Mouse (Mus musculus): ENCODE measurements around the gene Vamp5.

The Vamp5 gene

DNA sequence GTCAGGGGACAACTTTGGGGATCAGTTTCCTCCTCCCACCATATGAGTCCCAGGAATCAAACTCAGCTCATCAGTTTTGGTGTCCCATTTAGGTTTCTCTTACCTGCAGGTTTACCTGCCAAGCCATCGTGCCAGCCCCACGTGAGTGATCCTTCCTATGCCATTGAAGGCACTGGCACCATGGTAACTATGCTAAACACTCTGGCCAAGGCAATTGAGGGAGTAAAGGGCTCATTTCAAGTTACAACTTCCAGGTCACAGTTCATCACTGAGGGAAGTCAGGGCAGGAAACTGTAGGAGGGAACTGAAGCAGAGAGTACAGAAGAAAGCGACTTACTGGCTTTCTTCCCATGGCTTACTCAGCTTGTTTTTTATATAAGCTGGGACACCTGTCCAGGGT is 14.0 kb downstream of the Vamp5 start:
- DNase-seq (ENCODE audit: low spot score): no peak

DNA sequence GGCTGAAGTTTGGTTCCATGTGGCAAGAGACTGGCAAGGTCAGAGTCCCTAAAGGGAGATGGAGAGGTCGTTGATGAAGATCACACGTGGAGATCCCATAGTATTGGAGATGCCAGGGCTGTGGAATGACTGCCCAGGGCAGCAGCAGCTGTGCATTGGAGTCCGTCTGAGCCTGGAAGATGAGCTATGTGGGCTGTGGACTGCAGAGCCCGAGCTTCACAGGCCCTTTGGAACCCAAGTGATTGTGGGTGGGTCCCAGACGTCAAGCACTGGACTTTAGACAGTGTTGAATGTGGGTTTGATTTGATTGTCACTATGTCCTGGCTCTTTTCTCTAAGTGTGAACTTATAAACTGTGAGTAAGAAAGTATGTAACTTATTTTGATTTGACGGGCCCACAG is 15.3 kb downstream of the Vamp5 start:
- DNase-seq (ENCODE audit: low spot score): no peak

DNA sequence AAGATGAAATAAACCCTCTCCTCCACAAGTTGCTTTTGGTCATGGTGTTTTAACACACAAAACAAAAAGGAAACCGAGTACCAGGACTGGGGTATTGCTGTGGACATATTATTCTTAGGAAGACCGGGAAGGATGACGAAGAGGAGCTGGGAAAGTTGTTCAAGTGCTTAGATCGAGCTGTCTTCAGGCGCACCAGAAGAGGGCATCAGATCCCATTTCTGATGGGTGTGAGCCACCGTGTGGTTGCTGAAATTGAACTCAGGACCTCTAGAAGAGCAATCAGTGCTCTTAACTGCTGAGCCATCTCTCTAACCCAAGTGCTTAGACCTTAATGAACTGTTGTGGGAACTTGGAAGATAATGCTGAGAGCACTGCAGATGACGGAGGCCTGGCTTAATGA is 16.3 kb downstream of the Vamp5 start:
- no peak for DNase-seq (ENCODE audit: low spot score)

GRCm38 (mm10) chr6:72362132-72363028 is 17.9 kb downstream of the Vamp5 start:
- DNase-seq (ENCODE audit: low spot score): peak; percentile 96

GRCm38 (mm10) chr6:72361121-72361551 is 19.1 kb downstream of the Vamp5 start:
- no peak for DNase-seq (ENCODE audit: low spot score)

GRCm38 (mm10) chr6:72360599-72360935 is 19.7 kb downstream of the Vamp5 start:
- no peak for DNase-seq (ENCODE audit: low spot score)

DNA sequence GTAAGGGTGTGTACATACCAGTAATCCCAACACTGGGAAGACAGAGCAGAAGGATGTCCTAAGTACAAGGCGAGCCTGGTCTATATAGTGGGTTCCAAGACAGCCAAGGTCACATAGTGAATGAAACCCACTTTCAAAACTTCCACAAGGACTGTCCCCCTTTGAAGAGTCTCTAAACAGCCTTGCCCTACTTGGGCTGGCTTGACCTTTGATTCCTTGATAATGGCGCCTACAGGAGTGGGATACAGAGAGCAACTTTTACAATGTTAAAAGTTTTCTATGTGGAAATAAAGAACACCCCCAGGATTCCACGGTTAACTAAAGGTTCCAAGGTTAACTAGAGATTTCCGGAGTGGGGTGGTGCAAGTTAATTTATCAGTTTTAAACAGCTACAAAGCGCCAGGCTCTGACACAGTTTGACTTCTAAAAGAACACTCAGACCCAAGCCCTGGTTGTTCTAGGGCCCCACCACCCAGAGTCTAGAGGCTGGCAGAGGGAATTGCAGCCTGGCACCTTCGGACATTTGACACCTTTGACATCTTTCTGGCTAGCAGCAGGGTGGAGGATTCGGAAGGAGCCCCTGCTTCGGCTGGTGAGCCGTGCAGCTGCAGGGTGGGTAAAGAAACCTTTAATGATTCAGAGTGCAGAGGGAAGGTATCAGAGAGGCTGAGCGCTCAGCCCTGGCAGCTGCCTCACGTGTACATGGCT is 20.2 kb downstream of the Vamp5 start:
- DNase-seq (ENCODE audit: low spot score): no peak

- no peak for DNase-seq (ENCODE audit: low spot score)
These were observed 20.9 kb downstream of the Vamp5 start for GRCm38 (mm10) chr6:72359343-72359742.

DNA sequence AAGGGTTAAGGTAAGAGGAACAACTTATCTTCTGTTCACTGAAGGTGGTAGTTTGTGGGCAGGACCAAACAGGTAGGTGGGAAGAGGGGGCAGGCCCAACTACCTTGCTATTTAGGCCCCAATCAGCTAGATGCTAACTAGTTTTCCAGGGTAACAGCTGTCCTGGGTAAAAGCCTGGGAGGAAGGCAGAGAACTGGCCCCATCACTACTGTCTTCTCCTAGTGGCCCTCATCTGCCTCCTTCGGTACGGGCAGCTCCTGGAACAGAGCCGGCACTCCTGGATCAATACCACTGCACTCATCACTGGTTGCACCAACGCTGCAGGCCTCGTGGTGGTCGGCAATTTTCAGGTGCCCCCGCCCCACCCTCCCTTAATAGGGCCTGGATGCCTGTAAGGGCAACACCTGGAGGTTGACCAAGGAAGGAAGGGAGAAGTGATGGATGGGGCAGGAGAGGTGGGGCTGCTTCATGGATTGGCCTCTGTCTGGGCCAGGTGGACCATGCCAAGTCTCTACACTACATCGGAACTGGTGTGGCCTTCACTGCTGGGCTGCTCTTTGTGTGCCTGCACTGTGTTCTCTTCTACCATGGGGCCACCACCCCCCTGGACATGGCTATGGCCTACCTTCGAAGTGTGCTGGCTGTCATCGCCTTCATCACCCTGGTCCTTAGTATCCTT is 22.0 kb downstream of the Vamp5 start:
- DNase-seq (ENCODE audit: low spot score): no peak

GRCm38 (mm10) chr6:72357164-72358079 is 22.8 kb downstream of the Vamp5 start:
- no peak for DNase-seq (ENCODE audit: low spot score)

DNA sequence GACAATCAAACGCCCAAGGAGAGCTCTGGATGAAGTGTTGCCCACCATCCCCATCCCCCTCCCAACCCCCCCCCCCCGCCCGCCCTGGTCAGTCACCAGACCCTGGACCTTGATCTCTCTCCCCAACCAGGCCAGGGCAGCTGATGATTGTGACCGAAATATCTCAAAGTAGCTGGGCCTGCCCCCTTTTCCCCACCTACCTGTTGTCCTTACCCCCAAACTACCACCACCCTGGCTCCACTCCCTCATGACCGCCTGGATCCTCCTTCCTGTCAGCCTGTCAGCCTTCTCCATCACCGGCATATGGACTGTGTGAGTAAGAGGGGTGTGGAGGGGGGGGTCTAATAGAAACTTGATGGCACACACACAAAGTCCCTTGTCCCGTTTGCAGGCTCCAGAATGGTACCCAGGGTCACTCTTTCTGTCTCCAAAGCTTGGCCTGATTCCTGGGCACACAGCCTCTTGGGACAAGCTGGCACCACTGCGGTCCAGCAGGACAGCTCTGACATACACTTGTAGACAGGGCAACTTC is 24.2 kb downstream of the Vamp5 start:
- DNase-seq (ENCODE audit: low spot score): no peak

- DNase-seq (ENCODE audit: low spot score): no peak
These were observed 25.0 kb downstream of the Vamp5 start, which contains the start of gene Tmem150a for GRCm38 (mm10) chr6:72355066-72355911. TSS of gene Tmem150a (plus strand) at chr6:72355447.

- DNase-seq (ENCODE audit: low spot score): no peak
These were observed 26.2 kb downstream of the Vamp5 start for GRCm38 (mm10) chr6:72354025-72354424.

- DNase-seq (ENCODE audit: low spot score): no peak
These were observed 27.4 kb downstream of the Vamp5 start for GRCm38 (mm10) chr6:72352636-72353405.

DNA sequence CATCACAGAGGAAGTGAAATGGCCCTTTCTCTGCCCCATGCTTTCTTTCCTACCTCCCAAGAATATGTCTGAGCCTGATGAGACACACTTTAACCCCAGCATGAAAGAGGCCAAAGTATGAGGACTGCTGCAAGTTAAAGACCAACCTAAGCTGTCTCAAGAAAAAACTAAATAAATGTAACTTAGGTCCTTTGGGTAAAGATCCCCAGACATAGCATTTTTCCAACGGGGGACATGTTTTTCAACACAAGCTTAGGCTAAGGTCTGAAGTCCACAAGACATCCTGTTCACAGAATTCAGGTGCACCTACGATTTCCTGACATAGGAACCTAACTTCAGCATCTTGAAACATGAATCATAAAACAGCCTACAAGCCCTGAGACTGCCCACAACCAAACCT is 30.1 kb downstream of the Vamp5 start:
- DNase-seq (ENCODE audit: low spot score): no peak

DNA sequence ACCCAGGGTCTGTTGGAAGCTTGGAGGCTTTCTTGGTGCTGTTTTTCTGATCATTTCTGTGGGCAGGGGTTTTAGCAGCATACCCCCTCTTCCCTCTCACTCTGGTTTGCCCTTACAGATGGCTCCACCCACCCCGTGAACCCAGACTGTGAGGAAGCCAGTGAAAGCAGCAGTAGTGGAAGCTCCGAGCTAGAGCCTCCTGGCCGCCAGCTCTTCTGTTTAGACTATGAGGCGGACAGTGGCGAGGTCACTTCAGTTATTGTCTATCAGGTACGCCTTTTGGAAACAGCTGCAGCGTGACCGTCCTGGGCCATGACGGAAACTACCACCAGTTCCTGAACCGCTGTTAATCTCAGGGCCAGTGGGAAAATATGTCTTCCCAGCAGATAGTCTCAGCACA is 31.9 kb downstream of the Vamp5 start:
- no peak for DNase-seq (ENCODE audit: low spot score)

GRCm38 (mm10) chr6:72347166-72347941 is 32.9 kb downstream of the Vamp5 start, which contains the start of gene 0610030E20Rik:
TSS of gene 0610030E20Rik (plus strand) at chr6:72347317.
- no peak for DNase-seq (ENCODE audit: low spot score)

DNA sequence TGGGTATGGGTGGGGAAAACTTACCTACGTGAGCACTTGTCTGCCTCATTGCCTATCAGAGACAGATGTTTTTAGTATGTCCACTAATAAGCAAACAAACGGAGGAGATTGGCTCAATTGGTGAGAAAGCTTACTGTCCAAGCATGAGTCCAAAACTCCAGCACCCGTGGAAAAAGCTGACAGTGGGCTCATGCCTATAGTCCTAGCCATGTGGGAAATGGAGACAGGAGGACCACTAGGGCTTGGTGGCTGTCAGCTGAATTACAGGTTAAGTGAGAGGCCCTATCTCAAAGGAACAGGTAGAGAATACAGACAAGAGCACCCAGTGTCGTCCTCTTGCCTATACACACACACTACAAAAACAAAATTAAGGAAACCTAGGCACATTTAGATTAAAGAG is 34.0 kb downstream of the Vamp5 start:
- no peak for DNase-seq (ENCODE audit: low spot score)

GRCm38 (mm10) chr6:72345633-72346032 is 34.6 kb downstream of the Vamp5 start:
- DNase-seq (ENCODE audit: low spot score): no peak
